Mouse (Mus musculus) layer of hippocampus, adult 2 months (tissue): ENCODE results near the gene Cradd. TPM values are rescaled to one million over a fixed set of nuclear protein-coding genes. Genes with fewer than 3 reads are reported as not detected.

Source experiments
- DNase-seq, 2 experiments: peaks; one replicate each; pipeline ENCODE4 v3.0.0; 2022; ENCODE audit warnings: low spot score in 2 of 2
- H3K27ac ChIP-seq: fragments of 200-600 bp; 2 replicates; pipeline ENCODE4 v1.8.1; 2022
- H3K4me3 ChIP-seq: fragments of 200-600 bp; 2 replicates; pipeline ENCODE4 v1.8.1; 2022; ENCODE audit warnings: mild to moderate bottlenecking
- CTCF ChIP-seq: fragments of 200-600 bp; conservative IDR thresholded peaks from 2 replicates; pipeline ENCODE4 v1.8.1; 2022; ENCODE audit warnings: antibody characterized with exemption, mild to moderate bottlenecking, moderate library complexity
- long read RNA-seq, 2 experiments: library from polyadenylated mRNA; stranded (forward); transcript quantifications; one replicate each; pipeline ENCODE4 v2.0.0; 2021; ENCODE audit warnings: borderline mapping rate in 2 of 2
- total RNA-seq, 2 experiments: library from RNA; stranded (reverse); gene quantifications; 2 replicates each; pipeline ENCODE4 v1.2.3; 2021

Gene Cradd
- total RNA-seq = 1 to 10 TPM; 5.6 to 7.2 TPM
- long read RNA-seq, experiment 1, partial matches to known transcripts = 1 of 8 reads
- long read RNA-seq, experiment 1, other reads (novel, unspliced or antisense) = 2 of 8 reads
- long read RNA-seq, experiment 2, partial matches to known transcripts = 0 of 4 reads
- long read RNA-seq, experiment 2, other reads (novel, unspliced or antisense) = 2 of 4 reads

- DNase-seq = peak; percentile 88 to 92
- Histone ChIP-seq H3K27ac (peak within 1 kb of the TSS; percentile 98), H3K4me3 (peak within 1 kb of the TSS; percentile 71)
- TF ChIP-seq CTCF = no peak; the same call in 1 of the 2 replicates
These were observed at the start of gene Cradd for GRCm38 (mm10) chr10:95323393-95324277. TSS of gene Cradd (minus strand) at chr10:95324133.

DNA sequence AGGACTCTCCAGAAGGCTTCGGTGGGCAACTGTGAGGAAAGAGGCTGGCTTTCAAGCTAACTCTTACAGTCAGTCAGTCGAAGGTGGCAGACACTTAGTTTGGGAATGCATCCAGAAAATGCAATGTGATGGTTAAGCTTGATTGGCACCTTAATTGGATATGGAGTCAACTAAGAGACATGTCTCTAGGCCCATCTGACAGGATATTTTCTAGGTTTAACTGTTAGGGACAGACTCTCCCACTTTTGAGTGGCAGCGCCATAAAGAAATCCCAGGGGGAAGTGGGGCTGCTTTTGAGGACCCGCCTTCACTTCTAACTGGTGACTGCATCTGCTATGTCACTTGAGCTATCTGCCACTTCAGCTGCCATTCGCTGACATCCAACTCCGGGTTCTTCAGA lies 49.4 kb upstream of the Cradd start:
- H3K4me3 ChIP-seq = no peak overlapping the region
- no peak for TF ChIP-seq CTCF
- H3K27ac ChIP-seq = no peak overlapping the region
- DNase-seq = no peak

- Histone ChIP-seq H3K27ac (no peak overlapping the region), H3K4me3 (no peak overlapping the region)
- no peak for DNase-seq
- no peak for TF ChIP-seq CTCF
These were observed 48.0 kb upstream of the Cradd start for GRCm38 (mm10) chr10:95371942-95372341.

- Histone ChIP-seq H3K27ac (no peak overlapping the region), H3K4me3 (no peak overlapping the region)
- no peak for DNase-seq
- no peak for TF ChIP-seq CTCF
These were observed 45.3 kb upstream of the Cradd start for GRCm38 (mm10) chr10:95369190-95369589.

DNA sequence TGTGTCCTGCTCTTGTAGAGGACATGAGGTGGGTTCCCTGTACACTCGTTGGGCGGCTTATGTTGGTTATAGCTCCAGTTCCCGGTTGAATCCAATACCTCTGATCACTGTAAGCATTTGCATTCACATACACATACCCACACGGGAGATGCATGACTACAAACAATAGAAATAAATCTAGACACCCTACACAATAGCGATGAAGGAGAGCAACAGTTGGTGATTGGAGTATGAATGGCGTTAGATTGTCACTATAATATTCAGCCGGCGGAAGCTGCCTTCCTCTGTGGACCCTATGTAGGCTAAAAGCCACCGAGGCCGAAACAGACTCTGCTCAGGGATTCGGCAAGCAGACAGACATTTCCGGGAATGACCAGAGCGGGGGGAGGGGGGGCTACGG lies 44.2 kb upstream of the Cradd start:
- no peak for DNase-seq
- H3K27ac ChIP-seq = no peak overlapping the region
- no peak overlapping the region for H3K4me3 ChIP-seq
- no peak for TF ChIP-seq CTCF

- DNase-seq = no peak
- Histone ChIP-seq H3K27ac (no peak overlapping the region), H3K4me3 (no peak overlapping the region)
- no peak for TF ChIP-seq CTCF
These were observed 43.7 kb upstream of the Cradd start for GRCm38 (mm10) chr10:95367661-95368089.

GRCm38 (mm10) chr10:95367241-95367640 lies 43.3 kb upstream of the Cradd start:
- no peak for DNase-seq
- no peak overlapping the region for H3K4me3 ChIP-seq
- H3K27ac ChIP-seq = no peak overlapping the region
- no peak for TF ChIP-seq CTCF

DNA sequence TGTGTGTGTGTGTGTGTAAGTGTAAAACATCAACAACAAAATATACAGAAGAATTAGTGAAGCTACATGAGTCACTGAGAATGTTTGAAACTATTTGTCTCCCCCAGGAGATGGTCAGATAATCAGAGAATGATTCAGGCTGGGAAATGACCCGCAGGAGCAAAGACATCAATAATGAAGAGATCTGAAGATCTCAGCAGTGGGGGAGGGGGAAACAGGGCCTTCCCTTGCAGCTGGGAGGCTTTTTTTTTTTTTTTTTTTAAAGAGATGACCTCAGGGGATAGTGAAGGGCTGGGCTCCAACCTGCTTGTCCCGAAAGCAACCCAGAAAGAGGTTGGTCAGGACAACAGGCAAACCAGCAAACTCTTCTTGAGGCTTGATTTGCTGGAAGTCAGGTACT lies 38.4 kb upstream of the Cradd start:
- Histone ChIP-seq H3K4me3 (no peak overlapping the region), H3K27ac (no peak overlapping the region)
- no peak for TF ChIP-seq CTCF
- no peak for DNase-seq

DNA sequence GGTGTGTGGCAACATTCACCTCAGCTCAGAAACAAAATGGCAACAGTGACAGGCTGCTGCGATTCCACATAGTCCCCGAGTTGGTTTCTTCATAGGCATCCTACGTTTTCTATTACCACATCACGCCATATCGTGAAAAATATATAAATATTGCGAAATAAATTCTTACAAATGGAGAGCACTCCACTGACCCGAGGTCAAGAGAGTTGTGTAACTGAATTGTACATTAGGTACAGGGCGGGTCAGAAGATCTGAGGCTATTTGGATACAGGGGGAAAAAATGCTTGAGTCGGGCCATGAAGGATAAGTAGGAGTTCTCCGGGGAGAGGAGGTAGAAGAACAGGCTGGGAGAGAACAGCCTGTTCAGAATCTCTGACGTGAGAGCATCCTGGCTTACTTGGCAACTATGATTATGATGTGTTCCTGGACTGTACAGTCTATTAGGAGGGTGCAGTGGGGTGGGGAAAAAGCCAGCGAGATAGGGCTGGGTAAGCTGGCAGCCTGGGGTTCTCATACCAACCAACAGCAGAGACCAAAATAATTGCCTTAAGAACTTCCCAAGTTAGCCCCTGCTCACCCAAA lies 37.4 kb upstream of the Cradd start:
- Histone ChIP-seq H3K4me3 (no peak overlapping the region), H3K27ac (no peak overlapping the region)
- no peak for TF ChIP-seq CTCF
- no peak for DNase-seq

- Histone ChIP-seq H3K27ac (no peak overlapping the region), H3K4me3 (no peak overlapping the region)
- DNase-seq = no peak
- TF ChIP-seq CTCF = no peak
These were observed 36.1 kb upstream of the Cradd start for GRCm38 (mm10) chr10:95360048-95360447.

DNA sequence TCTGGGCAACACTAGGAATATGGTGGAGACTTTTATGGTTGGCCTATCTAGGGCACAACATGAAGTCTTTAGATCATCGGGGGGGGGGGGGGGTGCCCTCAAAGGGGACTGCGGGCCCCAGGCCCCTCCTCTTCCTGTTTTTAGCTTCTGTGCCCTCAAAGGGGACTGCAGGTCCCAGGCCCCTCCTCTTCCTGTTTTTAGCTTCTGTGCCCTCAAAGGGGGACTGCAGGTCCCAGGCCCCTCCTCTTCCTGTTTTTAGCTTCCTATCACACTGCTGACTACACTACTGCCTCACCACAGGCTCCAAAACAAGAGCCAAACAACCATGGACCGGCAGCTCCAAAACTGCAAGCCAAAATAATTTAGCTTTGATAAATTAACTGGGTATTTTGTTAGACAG lies 33.8 kb upstream of the Cradd start:
- TF ChIP-seq CTCF = no peak
- H3K27ac ChIP-seq = no peak overlapping the region
- no peak overlapping the region for H3K4me3 ChIP-seq
- no peak for DNase-seq

- H3K27ac ChIP-seq = no peak overlapping the region
- no peak overlapping the region for H3K4me3 ChIP-seq
- TF ChIP-seq CTCF = no peak
- no peak for DNase-seq
These were observed 32.8 kb upstream of the Cradd start for GRCm38 (mm10) chr10:95356711-95357110.

GRCm38 (mm10) chr10:95355678-95356268 lies 31.8 kb upstream of the Cradd start:
- no peak for TF ChIP-seq CTCF
- H3K4me3 ChIP-seq = no peak overlapping the region
- no peak overlapping the region for H3K27ac ChIP-seq
- DNase-seq = no peak

- TF ChIP-seq CTCF = no peak
- H3K4me3 ChIP-seq = no peak overlapping the region
- DNase-seq = no peak
- no peak overlapping the region for H3K27ac ChIP-seq
These were observed 30.7 kb upstream of the Cradd start for GRCm38 (mm10) chr10:95354673-95355072.
